Mouse (Mus musculus): ENCODE results near the gene Hist1h2ad.
"Not testable (repeated sequence)": the region's sequence is repeated elsewhere in the genome, so short reads cannot be mapped to it uniquely, and the experiment has no call there.

DNA sequence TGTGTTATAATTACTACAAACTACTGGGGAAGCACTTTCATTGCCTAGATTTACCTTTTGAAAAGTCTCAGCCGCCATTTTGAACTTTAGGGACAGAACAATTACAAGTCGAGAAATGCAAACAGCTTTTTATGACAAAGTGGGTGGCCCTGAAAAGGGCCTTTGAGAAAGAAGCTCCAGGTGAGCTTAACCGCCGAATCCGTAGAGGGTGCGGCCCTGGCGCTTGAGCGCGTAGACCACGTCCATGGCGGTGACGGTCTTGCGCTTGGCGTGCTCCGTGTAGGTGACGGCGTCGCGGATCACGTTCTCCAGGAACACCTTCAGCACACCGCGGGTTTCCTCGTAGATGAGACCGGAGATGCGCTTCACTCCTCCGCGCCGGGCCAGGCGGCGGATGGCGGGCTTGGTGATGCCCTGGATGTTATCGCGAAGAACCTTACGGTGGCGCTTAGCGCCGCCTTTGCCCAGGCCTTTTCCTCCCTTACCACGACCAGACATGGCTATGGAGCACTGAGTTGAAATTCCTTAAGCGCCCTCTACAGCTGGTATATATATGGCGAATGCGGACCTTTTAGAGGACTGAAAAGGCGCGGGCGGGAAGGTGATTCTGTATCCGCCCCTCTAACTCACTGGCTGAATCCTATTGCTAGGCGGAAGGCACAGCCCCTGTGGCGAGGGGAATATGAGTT lies 22.9 kb upstream of the Hist1h2ad start, which contains the start of gene Hist1h4f:
- TF ChIP-seq USF1 (IDR thresholded peaks at IDR 0.05; ENCODE audit: low read depth); CEBPB (IDR thresholded peaks at IDR 0.05; ENCODE audit: insufficient read depth, poor library complexity, severe bottlenecking); REST (IDR thresholded peaks at IDR 0.05; ENCODE audit: insufficient read depth, insufficient read length); MAX (IDR thresholded peaks at IDR 0.05; ENCODE audit: low read depth): not testable (repeated sequence)
- TF ChIP-seq E2F4 (IDR thresholded peaks at IDR 0.05; ENCODE audit: insufficient read depth) (peak; percentile 86), POLR2A (IDR thresholded peaks at IDR 0.05; ENCODE audit: insufficient read length, low read depth) (peak; percentile 92)

Measured in myocyte (in vitro differentiated cells).